Mouse (Mus musculus) layer of hippocampus, postnatal 25 days (tissue): ENCODE results near the gene Mapkbp1. TPM values are rescaled to one million over a fixed set of nuclear protein-coding genes. Genes with fewer than 3 reads are reported as not detected.

Experiments used
- DNase-seq, 2 experiments: peaks; one replicate each; pipeline ENCODE4 v3.0.0; 2022; ENCODE audit warnings: mixed read lengths in 2 of 2, low spot score in 1 of 2; ENCODE audit errors: extremely low spot score in 1 of 2
- total RNA-seq, 2 experiments: library from RNA; stranded (reverse); gene quantifications; 2 replicates each; pipeline ENCODE4 v1.2.3; 2021

Mapkbp1 gene
- total RNA-seq, 2 experiments from 2014 or later: 41.3 to 51.0 TPM

DNA sequence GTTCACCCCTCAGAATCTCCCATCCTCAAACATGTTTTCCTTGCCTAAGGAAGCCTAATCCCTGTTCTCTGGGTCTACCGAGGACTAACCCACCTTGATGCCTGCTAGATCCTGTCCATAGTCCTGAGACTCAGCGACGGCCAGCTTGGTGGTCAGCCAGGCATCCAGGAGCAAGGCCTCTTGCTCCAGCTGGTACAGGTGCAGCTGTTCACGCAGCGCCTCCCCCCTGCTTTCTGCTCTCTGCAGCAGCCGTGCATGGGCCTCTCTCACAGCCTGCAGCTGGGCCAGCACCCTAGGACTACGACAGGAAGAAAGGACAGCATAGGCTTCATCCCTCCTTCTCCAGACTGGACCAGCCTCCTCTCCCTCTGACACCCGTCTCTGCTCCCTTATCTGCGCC, 75.7 kb downstream of the Mapkbp1 start:
- DNase-seq: no peak

DNA sequence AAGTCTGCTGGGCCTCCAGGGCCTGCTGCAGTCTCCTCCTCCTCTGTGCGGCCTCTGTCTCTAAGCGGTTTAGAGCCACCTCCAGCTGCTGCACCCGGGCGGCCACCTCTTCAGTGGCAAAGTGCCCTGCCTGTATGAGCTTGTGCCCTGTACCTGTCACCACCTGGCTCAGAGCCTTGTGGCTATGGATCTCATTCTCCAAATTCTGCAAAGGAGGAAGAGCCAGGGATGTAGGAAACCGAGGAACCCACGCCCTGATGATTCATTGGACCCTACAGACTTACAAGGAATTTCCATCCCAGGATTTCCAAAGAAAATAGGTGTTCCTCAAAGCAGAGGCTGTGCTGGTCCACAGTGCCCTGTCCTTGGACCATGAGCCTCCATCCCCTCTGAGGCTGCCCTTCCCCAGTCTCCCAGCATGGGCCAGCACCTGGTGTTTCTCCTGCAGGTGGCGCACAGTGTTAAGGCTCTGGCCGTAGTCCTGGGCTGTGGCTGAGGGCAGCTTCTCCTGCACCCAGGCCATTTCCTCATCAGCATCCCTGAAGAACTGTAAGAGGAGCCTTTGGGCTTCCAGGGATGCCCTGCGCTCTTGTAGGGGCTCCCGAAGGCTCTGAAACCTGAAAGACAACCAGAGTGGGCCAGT, 77.3 kb downstream of the Mapkbp1 start:
- peak in 1 of 2 experiments; percentile 44 for DNase-seq

DNA sequence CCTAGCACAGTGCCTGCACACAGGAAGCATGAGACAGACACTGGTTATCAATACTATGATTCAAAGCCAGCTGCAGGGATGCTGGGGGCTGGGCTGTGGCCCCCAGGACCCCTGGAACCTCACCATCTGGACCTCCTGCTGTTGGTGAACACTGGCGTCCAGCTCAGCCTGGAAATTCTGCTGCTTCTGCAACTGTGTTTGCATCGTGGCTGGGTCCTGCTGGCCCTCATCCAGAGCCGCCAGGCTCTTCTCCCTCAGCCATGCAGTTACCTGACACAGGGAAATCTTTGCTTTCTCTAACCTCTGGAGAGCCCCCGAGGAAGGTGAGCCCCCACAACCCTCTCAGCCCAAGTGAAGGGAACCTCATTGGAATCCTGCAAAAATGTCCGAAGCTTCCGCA, 78.9 kb downstream of the Mapkbp1 start:
- no peak for DNase-seq

DNA sequence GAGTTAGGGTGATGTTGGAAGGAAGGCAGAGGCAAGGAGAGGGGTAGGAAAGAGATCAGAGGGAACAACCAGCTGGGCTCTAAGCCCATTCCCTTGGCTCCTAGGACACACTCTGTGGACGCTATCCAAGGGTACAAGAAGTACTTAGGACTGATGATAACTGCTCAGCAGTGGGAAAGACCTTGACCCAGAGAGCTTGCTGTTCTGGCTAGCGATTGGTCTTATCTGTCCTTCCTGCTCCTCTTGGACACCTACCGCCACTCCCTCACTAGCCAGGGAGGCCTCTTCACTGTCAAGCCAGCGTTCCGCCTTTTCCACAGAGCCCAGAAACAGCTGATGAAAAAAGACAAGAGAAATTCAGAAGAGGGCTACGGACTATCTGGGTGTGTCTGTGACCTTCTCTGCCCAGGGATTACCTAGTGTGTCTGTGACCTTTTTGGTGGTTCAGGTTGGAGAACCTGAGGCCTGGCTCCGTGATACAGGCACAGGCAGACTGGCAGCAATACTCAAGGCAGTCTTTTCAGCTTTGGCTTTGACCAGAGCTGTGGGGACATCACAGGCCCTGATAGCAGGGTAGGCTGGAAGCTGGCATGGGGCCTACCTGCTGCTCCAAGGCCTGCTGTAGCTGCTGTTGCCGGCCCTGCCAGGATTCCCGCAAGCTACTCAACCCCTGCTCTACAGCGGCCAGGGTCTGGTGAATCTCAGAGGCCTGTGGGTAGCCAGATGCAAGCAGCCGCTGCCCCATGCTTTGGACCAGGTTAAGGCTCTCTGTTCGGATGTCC, 82.5 kb downstream of the Mapkbp1 start:
- no peak for DNase-seq

DNA sequence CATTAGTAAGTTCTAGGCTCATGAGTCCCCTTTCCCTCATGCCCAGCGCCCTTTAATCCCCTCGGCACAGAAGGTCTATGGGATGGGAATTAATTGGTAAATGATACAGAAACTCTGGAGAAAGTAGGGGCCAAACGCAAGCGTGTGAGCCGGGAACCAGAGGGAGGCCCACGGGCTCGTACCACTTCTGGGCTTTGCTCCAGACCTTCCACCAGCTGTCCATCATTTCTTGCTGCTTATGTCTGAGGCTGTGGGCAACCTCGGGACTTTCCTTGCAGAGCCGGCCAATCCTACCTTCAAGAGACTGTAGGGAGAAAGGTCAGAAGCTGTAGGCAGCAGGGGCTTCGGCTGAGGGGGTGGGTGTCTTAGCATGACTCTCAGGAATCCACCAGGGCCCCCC, 83.4 kb downstream of the Mapkbp1 start:
- no peak for DNase-seq

DNA sequence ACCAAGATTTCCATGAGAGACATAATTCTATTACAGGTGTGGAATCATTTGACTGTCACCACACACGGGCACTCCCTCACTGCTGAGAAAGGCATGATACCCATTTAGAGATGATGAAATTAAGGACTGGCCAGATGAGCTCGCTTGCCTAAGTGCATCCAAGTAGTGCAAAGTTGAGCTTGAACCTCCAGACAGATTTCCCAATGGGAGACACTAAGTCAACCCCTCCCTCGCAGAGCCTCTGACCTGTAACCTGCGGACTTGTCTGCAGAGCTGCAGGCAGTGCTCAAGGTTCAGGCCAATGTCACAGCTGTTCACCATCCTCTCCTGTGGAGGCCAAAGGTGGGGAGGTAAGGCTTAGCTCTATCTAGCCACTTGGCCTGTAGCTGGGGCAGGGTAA, 86.3 kb downstream of the Mapkbp1 start:
- DNase-seq: no peak

DNA sequence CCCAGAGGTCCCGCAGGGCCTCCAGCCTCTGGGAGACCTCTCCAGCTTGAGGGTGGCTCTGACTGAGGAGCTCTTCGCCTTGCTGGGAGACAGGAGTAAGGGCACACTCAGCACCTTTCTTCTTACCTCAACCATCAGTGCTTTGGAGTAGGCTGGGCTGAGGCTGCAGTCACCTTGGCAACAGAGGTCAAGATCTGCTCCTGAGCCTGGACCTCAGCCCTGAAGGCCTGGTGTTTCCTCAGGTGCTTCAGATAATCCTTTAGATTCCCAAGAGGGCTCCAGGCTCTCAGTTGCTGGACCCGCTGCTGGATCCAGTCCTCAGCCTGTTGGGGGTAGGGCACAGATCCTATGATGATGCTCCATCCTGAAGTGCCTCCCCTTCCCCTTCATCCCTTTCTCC, 87.0 kb downstream of the Mapkbp1 start:
- DNase-seq: no peak

DNA sequence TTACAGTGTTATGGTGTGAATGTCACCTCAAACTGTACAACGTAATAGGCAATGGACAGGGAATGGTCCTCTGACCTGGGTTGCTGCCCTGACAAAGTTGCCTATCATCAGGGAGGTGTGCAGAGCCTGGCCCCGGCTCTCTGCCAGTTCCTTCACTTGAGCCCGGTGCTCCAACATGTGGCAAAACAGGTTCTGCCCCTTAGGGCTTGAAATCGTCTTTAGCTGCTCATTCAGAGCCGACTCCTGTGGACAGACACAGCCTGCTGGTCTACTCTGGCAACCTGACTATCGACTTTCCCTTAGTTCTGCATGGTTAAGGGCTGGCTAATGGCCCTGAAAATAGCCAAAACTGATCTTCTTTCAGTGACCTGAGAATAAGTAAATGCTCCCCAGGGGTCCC, 87.7 kb downstream of the Mapkbp1 start:
- no peak for DNase-seq

DNA sequence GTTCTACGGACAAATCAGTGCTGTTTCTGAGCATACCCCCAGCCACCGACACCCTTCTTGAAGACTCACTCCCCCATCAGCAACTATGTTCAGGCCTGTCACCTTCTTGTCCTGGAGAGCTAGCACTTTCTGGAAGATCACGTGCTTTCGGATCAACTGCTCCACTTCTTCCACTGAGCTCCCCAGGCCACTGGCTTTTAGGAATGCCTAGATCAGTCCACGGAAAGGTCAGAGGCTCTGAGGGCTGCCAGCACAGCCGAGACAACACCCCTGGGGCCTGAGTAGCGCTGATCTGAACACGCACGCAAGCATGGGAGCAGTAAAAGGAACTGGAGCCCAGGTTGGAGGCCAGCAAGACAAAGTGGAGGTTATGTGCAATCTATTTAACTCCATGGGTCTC, 88.2 kb downstream of the Mapkbp1 start:
- DNase-seq: no peak

DNA sequence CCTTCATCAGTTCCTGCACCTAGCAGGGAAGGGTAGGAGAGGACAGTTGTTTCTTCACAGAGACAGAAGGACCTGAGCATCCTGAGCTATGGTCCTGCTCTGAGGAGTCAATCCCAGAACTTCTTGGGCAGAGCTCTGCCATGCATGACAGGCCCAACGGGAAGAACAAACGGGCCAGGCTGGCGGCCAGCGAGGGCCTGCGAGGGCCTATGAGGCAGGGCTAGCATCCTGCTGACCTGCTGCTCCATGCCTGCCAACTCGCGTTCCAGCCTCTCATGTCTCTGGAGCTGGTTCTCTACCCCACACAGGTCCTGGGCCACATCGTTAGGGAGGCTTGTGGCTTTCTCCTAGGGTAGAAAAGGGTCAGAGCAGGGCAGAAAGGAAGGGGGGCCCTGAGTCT, 89.7 kb downstream of the Mapkbp1 start:
- DNase-seq: no peak

DNA sequence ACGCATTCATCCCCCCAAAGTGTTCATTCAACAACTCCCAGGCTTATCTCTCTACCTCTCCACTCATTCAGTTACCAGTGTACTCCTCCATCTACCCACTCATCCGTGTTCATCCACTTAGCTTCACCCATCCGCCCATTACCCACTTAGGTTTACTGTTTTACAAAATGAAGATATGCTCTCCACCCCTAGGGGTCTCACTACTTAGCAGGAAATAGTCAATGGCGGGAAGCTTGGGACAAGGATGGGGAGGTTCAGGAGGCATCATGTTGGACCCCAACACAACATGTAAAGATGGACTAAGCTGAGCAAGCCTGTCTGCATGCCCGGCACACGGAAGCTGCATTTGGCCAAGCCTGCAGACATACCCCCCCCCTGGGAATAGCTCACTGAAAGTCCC, 92.1 kb downstream of the Mapkbp1 start:
- no peak for DNase-seq

DNA sequence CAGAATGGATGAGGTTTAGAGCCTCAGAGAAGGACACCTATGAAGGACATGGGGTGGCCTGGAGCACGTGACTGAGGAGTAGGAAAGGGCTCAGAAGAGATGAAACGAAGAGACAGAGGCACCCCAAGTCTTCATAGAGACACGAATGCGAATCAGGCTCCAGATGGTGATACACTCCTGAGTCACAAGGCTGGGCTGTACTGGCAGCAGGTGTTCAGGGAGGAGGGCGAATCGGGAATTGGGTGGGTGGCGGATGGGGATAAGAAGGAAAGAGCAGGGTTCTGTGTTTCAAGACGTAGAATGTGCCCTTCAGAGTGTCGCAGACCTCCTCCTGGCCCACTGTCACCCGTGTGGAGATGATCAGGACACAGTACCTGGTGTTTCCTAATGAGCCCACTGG, 92.7 kb downstream of the Mapkbp1 start:
- DNase-seq: no peak

DNA sequence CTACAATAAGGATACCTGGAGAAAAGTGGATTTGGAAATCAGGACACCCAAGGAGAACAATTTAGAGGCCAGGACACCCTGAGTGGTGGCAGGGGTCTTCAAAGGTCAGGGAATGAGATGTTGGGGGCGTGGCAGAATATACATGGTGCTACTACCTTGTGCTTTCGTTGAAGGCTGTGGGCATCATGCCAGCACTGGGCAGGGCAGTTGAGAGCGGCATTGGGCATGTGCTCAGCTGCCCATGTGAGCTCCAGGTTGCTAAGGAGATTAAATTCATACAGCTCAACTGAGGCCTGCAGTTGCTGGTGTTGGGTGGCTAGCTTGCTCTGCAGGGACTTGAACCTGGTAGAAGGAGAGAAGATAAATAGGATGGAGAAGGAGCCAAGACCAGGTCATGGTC, 93.7 kb downstream of the Mapkbp1 start:
- no peak for DNase-seq

DNA sequence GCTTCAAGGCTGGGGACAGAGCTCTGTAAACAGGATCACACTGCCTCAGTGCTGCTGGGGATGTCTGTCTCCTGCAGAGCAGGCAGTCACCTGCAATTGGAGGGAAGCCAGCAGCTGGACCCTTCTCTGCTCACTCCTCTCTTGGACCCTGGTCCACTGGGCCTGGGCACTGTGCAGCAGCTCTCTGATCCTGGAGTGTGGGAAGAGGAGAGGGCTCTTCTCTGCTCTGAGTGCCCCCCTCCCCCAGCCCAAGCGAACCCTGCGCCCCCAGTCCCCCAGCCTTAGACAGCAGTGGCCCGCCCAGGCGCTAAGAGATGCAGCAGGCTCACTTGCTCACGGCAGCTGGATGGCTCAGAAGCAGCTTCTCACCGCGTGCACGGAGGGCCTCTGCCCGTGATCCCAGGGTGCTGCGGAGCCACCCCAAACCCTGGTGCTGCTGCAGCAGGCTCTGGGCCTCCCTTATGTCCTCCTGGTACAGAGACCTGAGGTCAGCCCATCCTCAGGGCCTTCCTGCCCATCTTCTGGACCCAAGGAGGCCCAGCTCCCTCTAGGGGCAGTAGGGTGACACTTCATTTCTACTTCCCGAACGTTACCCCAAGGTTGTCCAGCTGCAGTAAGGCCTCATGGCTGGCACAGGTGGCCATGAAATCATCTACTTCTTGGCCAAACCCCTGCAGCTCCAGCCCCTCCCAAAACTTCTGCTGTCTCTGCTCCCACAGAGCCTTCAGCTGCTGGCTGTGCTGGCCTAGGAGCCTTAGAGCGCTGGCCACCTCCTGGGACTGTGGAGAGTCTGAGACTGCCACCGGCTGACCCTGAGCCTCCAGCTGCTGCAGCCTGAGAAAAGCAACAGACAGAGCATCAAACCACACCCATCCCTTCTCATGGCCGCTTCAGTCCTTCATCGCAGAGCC, 96.3 kb downstream of the Mapkbp1 start:
- no peak for DNase-seq

DNA sequence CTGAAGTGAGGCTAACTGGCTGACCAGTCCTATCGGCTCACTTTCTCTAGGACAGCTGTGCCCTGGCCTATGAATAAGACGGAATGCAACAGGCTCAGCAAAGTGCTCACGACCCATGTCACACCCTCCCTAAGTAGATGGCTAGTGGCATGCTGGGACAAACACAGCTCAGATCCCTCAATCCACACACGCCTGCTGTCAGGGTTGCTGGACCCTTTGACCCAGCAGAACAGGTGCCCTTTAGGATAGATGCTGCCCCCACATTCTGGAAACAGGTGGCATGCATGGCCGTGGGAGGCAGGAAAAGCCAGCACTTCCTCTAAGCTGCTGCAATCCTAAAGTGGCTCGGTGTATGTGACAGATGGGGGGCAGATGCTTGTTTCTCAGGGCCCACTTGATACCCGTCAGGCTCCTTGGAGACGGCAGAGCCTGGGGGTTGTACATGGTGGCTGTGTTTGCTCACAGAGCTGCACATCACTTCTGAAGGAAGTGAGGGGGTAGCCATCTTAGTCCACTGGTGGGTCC, 97.0 kb downstream of the Mapkbp1 start:
- DNase-seq: peak; percentile 40 to 46

DNA sequence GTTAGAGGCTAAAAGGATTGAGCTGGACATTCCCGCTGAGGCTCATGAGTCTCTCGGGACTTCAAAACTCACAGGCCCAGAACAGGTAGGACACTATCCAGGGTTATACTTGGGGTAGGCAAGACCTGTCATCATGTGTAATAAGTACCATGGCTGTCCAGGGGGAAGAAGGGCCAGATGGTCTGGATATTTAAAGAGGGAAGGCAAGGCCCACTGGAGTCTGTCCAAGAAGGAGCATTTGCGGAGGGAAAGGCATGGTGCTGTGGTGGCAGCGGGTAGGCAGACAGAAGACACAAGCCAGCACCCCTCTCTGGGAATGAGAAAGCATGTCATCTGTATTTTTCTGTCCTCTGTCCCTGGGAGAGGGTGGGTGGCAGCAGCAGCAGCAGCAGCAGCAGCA, 101.6 kb downstream of the Mapkbp1 start:
- DNase-seq: no peak

DNA sequence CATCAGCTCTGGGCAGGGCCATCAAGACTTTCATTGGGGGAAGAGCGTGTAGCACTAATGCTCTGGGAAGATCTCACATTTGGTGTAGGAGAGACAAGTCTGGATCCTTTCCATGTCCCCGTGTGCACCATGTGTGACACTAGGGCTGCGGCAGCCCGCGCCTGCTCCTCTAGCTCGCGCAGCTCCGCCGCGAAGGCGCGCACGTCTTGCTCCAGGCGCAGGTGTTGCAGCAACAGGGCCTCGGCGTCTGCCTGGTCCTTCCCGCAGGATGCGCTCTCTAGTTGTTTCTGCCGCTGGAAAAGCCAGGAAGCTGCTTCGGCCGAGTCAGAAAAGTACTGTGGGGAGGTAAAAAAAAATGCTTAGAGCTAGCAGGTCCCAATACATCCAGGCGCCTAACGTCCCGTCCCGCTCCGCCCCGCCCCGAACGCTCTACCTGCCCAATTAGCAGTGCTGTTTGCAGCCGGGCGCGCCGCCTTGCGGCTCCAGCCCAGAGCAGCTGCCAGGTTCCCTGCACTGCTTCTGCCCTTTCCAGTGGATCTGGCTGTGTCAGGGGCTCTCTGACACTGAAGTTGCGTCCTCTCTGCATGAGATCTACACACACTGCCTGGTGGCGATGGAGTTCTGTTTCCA, 103.7 kb downstream of the Mapkbp1 start:
- DNase-seq: peak in 1 of 2 experiments; percentile 40
